In genomic region chr7:134014733-134015132, GRCm38 (mm10) we compare ENCODE assay signal across 13 mouse cellular contexts.
DNase-seq lines count a peak whose midpoint lies in the region; ATAC-seq lines count a peak whose summit lies in the region.
"Had no signal": no experiment of that assay in that cellular context is flagged by ENCODE, and none has a peak within 500 bp of the region (broad histone marks: within the 10 kb centered on the region; RNA-seq: fewer than 3 reads in every experiment).

No protein-coding gene starts in this region.

- WGBS in forebrain, embryonic 12.5 days: 13% methylated on average over 7 of the region's 7 CpGs

- H3K36me3 ChIP-seq in forebrain, embryonic 12.5 days (replicated peaks): no peaks in the 10 kb centered on the region
- H3K36me3 ChIP-seq: heart, embryonic 13.5 days; liver, embryonic 15.5 days had no signal

- H3K4me3 ChIP-seq in forebrain, embryonic 12.5 days (replicated peaks): no peak overlapping the region
- H3K4me3 ChIP-seq: erythroblast, embryonic 14.5 days; heart, embryonic 13.5 days; liver, embryonic 15.5 days; megakaryocyte, embryonic 14.5 days had no signal

- no peaks in the 10 kb centered on the region for H3K9me3 ChIP-seq in forebrain, embryonic 12.5 days
- H3K9me3 ChIP-seq: heart, embryonic 13.5 days; liver, embryonic 15.5 days; megakaryocyte, embryonic 14.5 days had no signal

- peak; percentile 39 to 44 for DNase-seq in layer of hippocampus, postnatal 14 days (ENCODE audit: low spot score in 2 of 2)
- DNase-seq in layer of hippocampus, adult 9-10 months (ENCODE audit: low spot score): no peak
- DNase-seq in right cerebral cortex, postnatal 25 days: peak; percentile 10
- DNase-seq in right cerebral cortex, adult 2 months (ENCODE audit: low spot score in 2 of 2): no peak
- no peak for DNase-seq in kidney, adult 11 months
- DNase-seq: cerebellum, adult 9-10 months had no signal

- no peak overlapping the region for H3K4me2 ChIP-seq in forebrain, embryonic 12.5 days
- H3K4me2 ChIP-seq: heart, embryonic 13.5 days; liver, embryonic 15.5 days had no signal

- peak; percentile 61; the same call in 1 of the 2 replicates for ATAC-seq in forebrain, embryonic 12.5 days (ENCODE audit: low FRiP score)
- ATAC-seq in activated CD4-positive, CD25-positive, alpha-beta regulatory T cell, adult 4 months: no peak

- H3K27ac ChIP-seq in forebrain, embryonic 12.5 days: 0 out of 2 replicates have a peak overlapping the region, but pooled peaks have one; percentile 38
- H3K27ac ChIP-seq: heart, embryonic 13.5 days; kidney, postnatal 0 days; liver, embryonic 15.5 days had no signal

- no peaks in the 10 kb centered on the region for H3K27me3 ChIP-seq in forebrain, embryonic 12.5 days
- H3K27me3 ChIP-seq: heart, embryonic 13.5 days; liver, embryonic 15.5 days; megakaryocyte, embryonic 14.5 days had no signal

- peaks cover 4% of the 10 kb centered on the region for H3K4me1 ChIP-seq in forebrain, embryonic 12.5 days
- H3K4me1 ChIP-seq: liver, embryonic 15.5 days; megakaryocyte, embryonic 14.5 days had no signal

- H3K9ac ChIP-seq in forebrain, embryonic 12.5 days: no peak overlapping the region
- H3K9ac ChIP-seq: heart, embryonic 13.5 days; liver, embryonic 15.5 days had no signal

Comparison
In these comparisons a context has a peak if more than half of its experiments do, and no peak if none do; other contexts are left out.
1. DNase-seq: peak in layer of hippocampus, postnatal 14 days (2 of 2) and right cerebral cortex, postnatal 25 days (single experiment); none in layer of hippocampus, adult 9-10 months (single experiment), right cerebral cortex, adult 2 months (0 of 2) and kidney, adult 11 months (single experiment).